19 mouse cellular contexts compared by ENCODE assay signal in genomic region chr6:85763127-85764070, GRCm38 (mm10). TPM values are rescaled to one million over a fixed set of nuclear protein-coding genes. Genes with fewer than 3 reads are reported as not detected.
"Had no signal": no experiment of that assay in that cellular context is flagged by ENCODE, and none has a peak within 500 bp of the region (broad histone marks: within the 10 kb centered on the region; RNA-seq: fewer than 3 reads in every experiment).

No protein-coding gene starts in this region.

RNA-seq across cellular contexts. Expression of gene Nat8f3, which starts 2.2 kb away (rescaled TPM):
- polyA plus RNA-seq: heart, embryonic 15.5 days; kidney, postnatal 0 days; liver, embryonic 13.5 days; liver, embryonic 15.5 days; liver, postnatal 0 days had no signal

RNA-seq across cellular contexts. Expression of gene Nat8f7, which starts 50.4 kb away (rescaled TPM):
- polyA plus RNA-seq: heart, embryonic 11.5 days; heart, embryonic 13.5 days; heart, embryonic 15.5 days; heart, postnatal 0 days; hindbrain, embryonic 11.5 days; hindbrain, embryonic 15.5 days; hindbrain, postnatal 0 days; intestine, embryonic 14.5 days; intestine, embryonic 16.5 days; kidney, embryonic 15.5 days; limb, embryonic 11.5 days; limb, embryonic 13.5 days; liver, embryonic 11.5 days; liver, embryonic 13.5 days; liver, embryonic 15.5 days; liver, postnatal 0 days had no signal

RNA-seq across cellular contexts. Expression of gene Nat8f6, which starts 57.4 kb away (rescaled TPM):
- polyA plus RNA-seq: heart, embryonic 11.5 days; heart, embryonic 15.5 days; heart, postnatal 0 days; hindbrain, embryonic 11.5 days; hindbrain, embryonic 13.5 days; hindbrain, embryonic 15.5 days; hindbrain, postnatal 0 days; intestine, embryonic 14.5 days; intestine, embryonic 16.5 days; kidney, embryonic 15.5 days; limb, embryonic 11.5 days; limb, embryonic 13.5 days; liver, embryonic 11.5 days; liver, embryonic 13.5 days; liver, embryonic 15.5 days; liver, postnatal 0 days had no signal

RNA-seq across cellular contexts. Expression of gene Nat8f5, which starts 57.4 kb away (rescaled TPM):
- polyA plus RNA-seq: heart, adult 2 months; heart, embryonic 11.5 days; heart, embryonic 13.5 days; heart, embryonic 15.5 days; heart, postnatal 0 days; hindbrain, embryonic 11.5 days; intestine, embryonic 14.5 days; kidney, embryonic 15.5 days; limb, embryonic 11.5 days; limb, embryonic 13.5 days; liver, embryonic 11.5 days; liver, embryonic 13.5 days; liver, embryonic 15.5 days; liver, postnatal 0 days had no signal
